Mouse (Mus musculus): ENCODE measurements around the gene Smad6.
A peak's percentile ranks its signal among the peaks of the same experiment; 100 is the strongest.

Gene Smad6

GRCm38 (mm10) chr9:63981912-63982311 is 39.9 kb downstream of the Smad6 start:
- DNase-seq, result no peak

- DNase-seq, result no peak
Observed at GRCm38 (mm10) chr9:63981371-63981770, 40.5 kb downstream of the Smad6 start.

GRCm38 (mm10) chr9:63980179-63981086 is 41.4 kb downstream of the Smad6 start:
- no peak for DNase-seq

- DNase-seq, result no peak
Observed at GRCm38 (mm10) chr9:63979275-63979674, 42.6 kb downstream of the Smad6 start.

GRCm38 (mm10) chr9:63978682-63979081 is 43.2 kb downstream of the Smad6 start:
- no peak for DNase-seq

GRCm38 (mm10) chr9:63975996-63976395 is 45.9 kb downstream of the Smad6 start:
- no peak for DNase-seq

GRCm38 (mm10) chr9:63974258-63975023 is 47.4 kb downstream of the Smad6 start:
- no peak for DNase-seq

GRCm38 (mm10) chr9:63973662-63974190 is 48.1 kb downstream of the Smad6 start:
- DNase-seq, result no peak

- DNase-seq, result no peak
Observed at GRCm38 (mm10) chr9:63972576-63973290, 49.1 kb downstream of the Smad6 start.

- no peak for DNase-seq
Observed at GRCm38 (mm10) chr9:63971557-63971956, 50.3 kb downstream of the Smad6 start.

- DNase-seq, result no peak
Observed at GRCm38 (mm10) chr9:63970836-63971235, 51.0 kb downstream of the Smad6 start.

GRCm38 (mm10) chr9:63970388-63970787 is 51.5 kb downstream of the Smad6 start:
- no peak for DNase-seq

GRCm38 (mm10) chr9:63969467-63969866 is 52.4 kb downstream of the Smad6 start:
- DNase-seq, result no peak

GRCm38 (mm10) chr9:63968592-63968991 is 53.3 kb downstream of the Smad6 start:
- no peak for DNase-seq

GRCm38 (mm10) chr9:63967408-63968172 is 54.3 kb downstream of the Smad6 start:
- no peak for DNase-seq

- DNase-seq, result no peak
Observed at GRCm38 (mm10) chr9:63965579-63965981, 56.3 kb downstream of the Smad6 start.

GRCm38 (mm10) chr9:63961881-63962280 is 60.0 kb downstream of the Smad6 start:
- DNase-seq, result no peak

GRCm38 (mm10) chr9:63960829-63961185 is 61.1 kb downstream of the Smad6 start:
- no peak for DNase-seq

GRCm38 (mm10) chr9:63959933-63960828 is 61.7 kb downstream of the Smad6 start:
- DNase-seq, result no peak

- DNase-seq, result peak; percentile 38
Observed at GRCm38 (mm10) chr9:63959129-63959932, 62.5 kb downstream of the Smad6 start.
